Mouse (Mus musculus): ENCODE data around the gene Cdc27.
"Not testable (repeated sequence)": the region's sequence is repeated elsewhere in the genome, so short reads cannot be mapped to it uniquely, and the experiment has no call there.

Gene Cdc27

DNA sequence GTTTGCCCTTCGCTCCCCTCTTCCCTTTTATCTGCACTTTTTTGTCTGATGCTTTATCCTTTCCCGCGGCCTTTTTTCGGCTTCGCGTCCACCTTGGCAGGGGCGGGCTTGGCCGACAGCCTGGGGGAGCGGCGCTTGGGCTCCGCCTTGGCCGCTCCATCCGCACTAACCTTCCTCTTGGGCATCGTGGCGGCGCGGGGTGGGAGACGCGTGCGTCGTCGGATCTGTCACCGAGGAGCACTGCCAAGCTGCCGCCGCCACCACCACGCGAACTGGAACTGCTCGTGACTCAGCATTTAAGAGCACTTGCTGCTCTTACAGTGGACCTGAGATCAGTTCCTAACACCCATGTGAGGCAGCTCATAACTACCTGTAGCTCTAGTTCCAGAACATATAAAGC, 21.0 kb upstream of the Cdc27 start:
- peak; percentile 20 to 23 for DNase-seq (ENCODE audit: low spot score in 2 of 2)

DNA sequence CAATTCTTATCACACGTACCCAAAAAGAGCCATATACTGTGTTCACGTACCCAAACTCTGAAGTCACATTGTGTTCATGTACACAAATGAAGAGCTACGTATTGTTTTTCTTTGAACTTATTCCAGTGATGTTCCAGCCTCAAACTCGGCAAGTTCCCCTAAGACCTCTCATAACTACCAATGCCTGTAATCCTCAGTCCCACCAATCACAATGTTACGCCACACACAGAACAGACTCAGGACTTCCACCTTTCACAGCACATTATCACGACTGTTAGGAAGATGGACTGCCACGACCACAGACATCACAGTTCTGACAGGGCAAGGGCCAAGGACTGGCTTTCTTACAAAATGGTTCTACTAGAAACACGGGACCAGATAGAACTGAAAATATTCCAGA, 20.1 kb upstream of the Cdc27 start:
- not testable (repeated sequence) for DNase-seq (ENCODE audit: low spot score in 2 of 2)

DNA sequence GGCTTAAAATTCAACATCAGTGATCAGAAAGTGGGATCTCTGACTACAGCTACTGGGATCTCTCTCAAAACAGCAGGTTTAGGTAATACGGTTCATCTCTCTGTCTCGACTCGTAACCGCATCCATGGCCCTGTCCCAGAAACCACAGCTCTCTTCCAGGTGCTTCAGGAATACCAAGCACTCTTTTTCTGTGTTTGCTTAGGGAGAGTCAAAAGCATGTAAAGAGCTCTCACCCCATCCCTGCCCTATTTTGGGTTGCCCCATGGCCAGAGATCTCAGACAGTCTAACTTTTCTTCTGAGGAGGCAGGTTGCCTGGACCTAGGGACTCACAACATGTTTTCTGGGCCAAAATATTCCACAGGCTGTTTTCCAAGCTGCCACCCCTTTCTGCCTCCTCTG, 17.9 kb upstream of the Cdc27 start:
- no peak for DNase-seq (ENCODE audit: low spot score in 2 of 2)

DNA sequence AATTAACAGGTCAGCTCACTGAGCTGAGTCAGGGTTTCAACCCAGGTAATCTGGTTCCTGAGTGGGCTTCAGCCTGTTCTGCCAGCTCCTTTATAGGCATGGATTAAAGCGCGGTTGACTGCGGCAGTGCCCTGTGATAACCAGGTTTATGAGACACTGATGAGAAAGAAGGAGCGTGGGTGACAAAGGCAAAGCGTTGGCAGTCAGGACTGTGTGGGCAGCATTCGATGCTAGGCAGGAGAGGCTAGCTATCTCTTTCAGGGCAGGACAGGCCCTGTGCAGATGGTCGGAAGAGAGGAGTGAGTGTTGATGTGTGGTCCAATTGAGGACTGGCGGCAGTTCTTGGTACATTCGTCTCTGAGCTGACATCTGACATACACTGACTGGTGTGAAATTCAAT, 17.3 kb upstream of the Cdc27 start:
- no peak for DNase-seq (ENCODE audit: low spot score in 2 of 2)

DNA sequence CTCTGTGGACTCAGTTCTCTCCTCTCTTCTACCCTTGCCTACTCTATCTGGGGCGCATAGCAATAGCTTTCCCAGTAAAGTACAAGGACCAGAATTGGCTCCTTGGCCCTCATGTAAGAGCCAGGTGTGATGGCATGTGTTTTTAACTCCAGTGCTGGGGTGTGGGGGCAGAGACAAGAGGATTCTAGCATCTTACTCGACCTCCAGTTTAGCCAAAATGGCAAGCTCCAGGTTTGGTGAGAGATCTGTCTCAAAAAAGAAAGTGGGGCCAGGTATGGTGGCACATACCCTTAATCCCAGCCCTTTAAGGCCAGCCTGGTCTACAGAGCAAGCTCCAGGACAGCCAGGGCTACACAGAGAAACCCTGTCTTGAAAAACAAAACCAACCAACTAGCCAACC, 16.4 kb upstream of the Cdc27 start:
- DNase-seq (ENCODE audit: low spot score in 2 of 2) = no peak

DNA sequence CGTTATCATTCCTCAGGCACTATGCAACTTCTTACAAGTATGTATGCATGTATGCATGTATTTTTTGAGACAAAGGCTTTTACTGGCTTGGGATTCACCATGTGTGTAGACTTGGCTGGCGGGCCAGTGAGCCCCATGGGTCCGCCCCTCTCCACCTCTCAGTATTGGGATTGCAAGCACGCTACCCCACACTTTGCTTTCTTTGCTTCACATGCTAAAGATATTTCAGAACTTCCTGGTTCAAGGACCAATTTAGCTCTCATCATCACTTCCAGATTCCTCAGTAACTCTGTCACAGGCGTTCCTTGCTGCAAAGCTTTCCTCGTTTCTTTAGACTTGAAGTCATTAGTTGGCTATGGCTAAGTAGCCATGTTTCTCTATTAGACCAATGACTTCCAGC, 15.7 kb upstream of the Cdc27 start:
- DNase-seq (ENCODE audit: low spot score in 2 of 2) = no peak

DNA sequence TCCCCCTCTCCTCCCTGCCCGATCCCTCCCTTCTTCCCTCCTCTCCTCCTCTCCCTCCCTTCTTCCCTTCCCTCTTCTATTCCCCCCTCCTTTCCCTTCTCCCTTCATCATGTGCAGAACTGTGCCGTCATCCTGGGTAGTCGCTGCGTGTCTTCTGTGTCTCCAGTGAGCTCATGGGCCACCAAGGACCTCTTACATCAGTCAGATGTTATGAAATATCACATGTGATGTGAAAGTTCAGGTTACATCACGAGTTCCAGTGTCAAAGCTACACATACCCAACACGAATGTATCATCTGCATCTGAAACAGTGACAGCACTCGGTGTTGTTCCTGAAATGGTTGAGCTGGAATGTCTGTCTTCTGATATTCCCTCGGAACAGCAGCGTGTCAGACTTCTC, 14.8 kb upstream of the Cdc27 start:
- no peak for DNase-seq (ENCODE audit: low spot score in 2 of 2)

DNA sequence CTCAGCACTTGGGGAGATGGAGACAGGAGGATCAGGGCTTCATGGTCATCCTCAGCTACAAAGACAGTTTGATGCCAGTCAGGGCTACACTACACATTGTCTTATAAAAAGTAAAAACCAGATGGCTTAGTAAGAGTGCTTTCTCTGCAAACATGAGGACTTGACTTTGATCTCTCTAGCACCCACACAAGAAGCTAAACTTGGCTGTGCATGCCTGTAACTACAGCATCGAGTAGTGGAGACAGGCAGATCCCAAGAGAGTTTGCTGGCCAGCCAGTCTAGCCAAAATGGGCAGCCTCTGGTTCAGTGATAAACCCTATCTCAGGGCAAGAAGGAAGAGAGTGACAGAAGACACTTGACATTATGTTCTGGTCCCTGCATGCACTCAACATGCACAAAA, 13.1 kb upstream of the Cdc27 start:
- DNase-seq (ENCODE audit: low spot score in 2 of 2) = no peak

DNA sequence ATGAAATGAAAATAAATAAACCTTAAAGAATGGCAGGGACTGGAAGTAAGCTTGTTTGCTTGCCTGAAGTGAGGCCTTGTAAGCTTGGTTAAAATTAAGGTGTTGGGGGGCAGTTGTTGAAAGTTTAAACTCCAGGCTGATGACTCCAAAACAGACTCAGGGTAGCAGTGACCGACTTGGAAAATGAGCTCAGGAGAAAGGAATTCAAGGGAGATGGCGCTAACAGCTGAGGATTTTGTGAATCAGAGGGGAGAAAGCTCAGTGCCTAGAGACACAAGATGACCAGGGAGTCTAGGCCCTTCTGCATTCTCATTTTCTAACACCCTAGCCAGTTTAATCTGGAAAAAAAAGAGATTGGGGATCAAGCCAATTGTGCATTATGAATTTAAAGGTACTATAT, 10.6 kb upstream of the Cdc27 start:
- DNase-seq (ENCODE audit: low spot score in 2 of 2) = no peak

DNA sequence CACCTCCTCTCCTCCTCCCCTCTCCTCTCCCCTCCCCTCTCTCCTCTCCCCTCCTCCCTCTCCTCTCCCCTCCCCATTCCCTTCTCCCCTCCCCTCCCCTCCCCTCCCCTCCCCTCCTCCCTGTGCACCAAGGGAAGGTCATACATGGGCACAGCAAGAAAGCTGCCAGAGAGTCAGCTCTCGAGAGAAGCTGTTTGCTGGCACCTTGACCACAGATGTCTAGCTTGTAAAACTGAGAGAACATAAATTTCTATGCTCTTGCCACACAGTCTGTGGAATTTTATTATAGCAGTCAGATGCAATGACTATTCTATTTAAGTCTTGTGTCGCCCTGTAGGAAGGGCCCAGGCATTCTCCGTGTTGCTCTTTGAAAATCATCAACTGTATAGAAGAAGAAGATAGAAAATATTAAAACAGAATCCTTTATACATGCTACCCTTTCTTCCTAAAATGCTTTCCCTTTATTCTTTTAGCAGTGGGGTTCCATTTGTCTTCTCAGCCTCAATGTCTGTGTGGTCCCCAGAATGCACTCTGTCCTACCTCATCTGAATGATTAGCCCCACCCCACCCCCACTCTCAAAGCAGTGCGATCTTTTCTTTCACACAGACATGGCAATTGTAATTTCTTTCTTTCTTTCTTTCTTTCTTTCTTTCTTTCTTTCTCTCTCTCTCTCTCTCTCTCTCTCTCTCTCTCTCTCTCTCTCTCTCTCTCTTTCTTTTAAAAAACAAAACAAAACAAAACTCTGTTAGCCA, 8.4 kb upstream of the Cdc27 start:
- no peak for DNase-seq (ENCODE audit: low spot score in 2 of 2)

DNA sequence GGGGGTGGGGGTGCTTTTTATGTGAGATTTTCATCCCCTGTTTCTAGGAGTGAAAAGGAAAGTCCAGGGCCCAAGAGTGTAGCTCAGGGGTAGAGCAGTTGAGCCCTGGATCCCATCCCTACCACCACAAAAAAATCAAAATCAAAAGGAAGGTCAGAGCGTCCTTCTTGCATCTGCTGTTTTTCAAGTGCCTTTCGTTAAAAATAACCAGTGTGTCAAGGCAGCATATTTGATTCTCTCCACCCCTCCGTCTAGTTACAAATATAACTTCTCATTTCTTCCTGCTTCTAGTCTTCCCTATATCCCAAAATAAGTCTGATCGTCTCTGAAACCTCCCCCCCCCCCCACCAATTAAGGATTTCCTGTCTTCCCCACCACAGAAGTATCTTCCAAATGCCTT, 7.6 kb upstream of the Cdc27 start:
- no peak for DNase-seq (ENCODE audit: low spot score in 2 of 2)

DNA sequence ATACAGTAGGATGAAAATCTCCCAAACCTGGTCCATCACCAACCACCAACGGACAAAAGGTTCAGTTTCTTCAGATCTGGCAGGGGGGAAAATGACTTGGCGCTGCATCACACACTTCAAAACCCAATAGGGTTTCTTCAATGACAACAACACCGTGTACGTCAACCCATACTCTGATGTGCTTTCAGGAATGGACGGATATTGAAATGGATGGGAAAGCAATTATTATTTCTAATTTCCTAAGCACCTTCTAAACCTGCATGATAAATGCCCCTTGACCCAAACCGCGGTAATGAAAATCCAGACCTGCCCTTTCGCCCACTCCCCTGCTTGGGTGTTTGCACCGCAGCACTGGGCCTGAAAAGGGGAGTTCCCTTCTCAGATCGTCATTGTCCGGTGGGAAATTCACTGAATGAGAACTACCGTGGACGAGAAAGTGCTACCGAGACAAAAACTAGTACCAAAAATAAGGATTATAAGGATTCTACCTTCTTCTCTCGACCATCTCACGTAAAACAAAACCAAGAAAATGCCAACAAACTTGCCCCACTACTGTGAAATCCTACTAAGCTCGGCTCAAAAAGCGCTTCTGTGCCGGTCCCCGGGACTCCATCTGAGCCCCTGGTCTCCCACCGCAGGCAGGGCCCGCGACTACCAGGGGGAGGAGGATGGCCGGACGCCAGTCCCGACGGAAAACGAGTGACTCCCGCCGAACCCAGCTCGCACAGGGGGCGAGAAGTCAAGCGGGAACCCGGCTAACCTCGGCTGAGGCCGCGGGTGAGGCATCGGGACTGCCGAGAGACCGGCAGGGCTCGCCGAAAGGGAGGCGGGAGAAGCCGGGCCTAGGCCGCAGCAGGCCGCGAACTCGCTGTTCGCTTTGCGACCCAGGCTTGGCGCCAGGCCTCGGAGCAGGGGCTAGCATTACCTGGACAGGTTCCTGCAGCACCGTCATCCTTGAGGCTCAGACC, 698 bp downstream of the Cdc27 start:
- DNase-seq (ENCODE audit: low spot score in 2 of 2) = peak; percentile 51 to 63

DNA sequence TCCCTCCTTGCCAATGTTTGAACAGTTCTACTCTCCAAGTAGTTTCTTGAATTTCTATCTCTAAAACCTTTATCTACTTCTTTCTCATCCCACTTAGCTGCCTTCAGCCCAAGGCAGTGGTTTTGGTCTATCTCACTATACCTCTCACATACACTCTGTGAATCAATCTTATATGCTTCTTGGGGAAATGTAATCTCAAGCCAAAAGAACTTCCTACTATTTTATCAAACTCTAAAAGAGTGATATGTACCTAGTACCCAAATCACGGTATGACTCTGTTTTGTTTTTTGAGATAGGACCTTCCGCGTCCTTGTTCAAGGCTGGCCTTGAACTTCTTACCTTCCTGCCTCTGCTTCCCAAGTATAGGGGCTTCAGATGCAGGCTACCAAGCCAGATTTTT, 2.9 kb downstream of the Cdc27 start:
- DNase-seq (ENCODE audit: low spot score in 2 of 2) = no peak

DNA sequence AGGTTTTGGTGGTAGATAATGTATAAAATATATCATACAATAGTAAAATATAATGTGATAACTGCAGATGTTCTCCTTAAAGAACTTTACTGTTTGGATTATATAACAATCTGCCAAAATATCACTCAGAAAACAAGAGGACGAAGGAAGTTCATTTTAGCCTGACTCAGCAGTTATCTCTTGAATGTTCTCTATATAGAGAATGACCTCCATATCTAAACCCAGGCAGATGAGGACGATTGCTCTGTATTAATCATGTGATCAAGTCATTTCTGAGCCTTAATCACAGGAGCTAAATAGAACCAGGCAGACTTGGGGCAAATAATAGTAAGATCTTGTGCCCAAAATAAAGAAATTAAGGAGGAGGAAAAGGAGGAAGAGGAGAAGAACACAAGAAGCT, 5.9 kb downstream of the Cdc27 start:
- no peak for DNase-seq (ENCODE audit: low spot score in 2 of 2)

DNA sequence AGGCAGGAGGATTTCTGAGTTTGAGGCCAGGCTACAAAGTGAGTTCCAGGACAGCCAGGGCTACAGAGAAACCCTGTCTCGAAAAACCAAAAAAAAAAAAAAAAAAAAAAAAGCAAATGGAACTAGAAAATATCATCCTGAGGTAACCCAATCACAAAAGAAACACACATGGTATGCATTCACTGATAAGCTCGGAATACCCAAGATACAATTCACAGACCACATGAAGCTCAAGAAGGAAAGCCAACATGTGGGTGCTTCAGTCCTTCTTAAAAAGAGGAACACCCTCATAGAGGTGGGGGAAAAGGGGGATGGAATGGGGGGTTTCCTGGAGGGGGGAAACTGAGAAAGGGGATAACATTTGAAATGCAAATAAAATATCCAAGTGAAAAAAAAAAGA, 7.1 kb downstream of the Cdc27 start:
- DNase-seq (ENCODE audit: low spot score in 2 of 2) = not testable (repeated sequence)

DNA sequence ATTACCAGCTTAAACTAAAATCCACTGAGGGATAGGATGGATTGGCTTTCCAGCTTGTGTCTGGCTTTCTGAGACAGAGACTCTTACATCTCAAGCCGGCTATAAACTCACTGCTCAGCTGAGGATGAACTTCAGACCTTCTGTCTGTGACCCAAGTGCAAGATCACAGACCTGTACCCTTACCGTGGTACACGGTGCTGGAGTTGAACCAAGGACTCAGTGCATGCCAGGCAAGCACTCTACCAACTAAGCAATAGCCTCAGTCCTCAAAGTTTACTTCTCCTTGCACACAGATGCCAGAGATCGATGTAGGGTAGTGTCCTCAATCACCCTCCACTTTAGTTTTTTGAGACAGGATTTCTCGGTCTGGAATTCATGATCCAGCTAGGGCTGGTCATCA, 10.6 kb downstream of the Cdc27 start:
- DNase-seq (ENCODE audit: low spot score in 2 of 2) = no peak

DNA sequence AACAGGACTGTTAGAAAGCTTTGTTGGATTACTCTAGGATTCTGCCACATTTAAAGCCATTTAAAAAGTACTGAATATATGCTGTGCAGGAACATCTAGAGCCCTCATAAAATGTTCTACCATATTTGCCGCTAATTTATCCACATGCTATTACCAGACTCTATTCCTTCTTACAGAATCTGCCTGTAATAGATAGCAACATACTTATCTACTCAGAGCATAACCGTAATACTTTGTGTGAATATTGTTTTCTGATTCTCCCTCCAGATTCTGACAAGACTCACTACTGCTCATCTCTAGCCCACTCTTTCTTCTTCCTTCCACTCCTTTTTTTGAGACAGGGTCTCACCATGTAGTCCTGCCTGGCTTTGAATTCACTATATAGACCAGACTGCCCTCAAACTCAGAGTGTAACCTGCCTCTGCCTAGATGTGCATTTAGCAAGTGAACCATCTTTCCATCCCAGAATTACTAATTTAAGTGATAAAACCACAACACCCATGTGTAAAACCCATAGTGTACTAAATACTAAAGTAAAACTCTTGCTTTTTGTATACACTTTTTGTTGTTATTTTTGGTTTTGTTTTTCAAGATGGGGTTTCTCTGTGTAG, 12.4 kb downstream of the Cdc27 start:
- DNase-seq (ENCODE audit: low spot score in 2 of 2) = no peak

DNA sequence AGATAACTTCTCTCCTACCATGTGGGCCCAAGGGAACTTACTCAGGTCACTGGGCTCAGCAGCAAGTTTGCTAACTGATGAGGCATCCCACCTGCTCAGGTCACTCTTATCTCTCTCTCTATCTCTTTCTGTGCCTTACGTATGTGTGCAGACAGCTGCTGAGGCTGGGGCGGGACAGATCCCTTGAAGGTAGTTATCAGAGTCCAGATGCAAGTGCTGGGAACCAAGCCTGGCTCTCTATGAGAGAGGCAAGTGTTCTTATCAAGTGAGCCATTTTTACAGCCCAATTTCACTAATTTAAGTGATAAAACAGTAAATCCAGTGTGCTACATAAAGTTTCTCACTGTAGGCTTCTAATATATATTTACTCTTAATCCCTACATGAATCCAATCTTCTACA, 13.6 kb downstream of the Cdc27 start:
- no peak for DNase-seq (ENCODE audit: low spot score in 2 of 2)

DNA sequence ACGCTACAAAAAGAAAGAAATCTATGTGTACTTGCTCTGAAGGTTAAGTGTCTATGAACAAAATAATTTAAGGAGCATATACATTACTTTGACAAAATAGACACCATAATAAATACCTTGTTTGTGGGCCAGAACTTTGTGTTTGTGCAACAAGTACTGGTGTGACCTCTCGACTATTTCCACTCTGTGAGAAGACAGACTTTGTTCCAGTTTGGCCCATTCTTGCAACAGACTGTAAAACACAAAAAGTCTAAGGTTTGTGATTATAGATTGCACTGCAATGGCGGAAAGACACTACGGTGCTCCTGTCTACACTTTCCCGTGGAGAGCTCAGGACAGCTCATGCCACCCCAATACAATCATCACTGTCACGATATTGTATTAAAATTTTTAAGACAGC, 24.5 kb downstream of the Cdc27 start:
- no peak for DNase-seq (ENCODE audit: low spot score in 2 of 2)

DNA sequence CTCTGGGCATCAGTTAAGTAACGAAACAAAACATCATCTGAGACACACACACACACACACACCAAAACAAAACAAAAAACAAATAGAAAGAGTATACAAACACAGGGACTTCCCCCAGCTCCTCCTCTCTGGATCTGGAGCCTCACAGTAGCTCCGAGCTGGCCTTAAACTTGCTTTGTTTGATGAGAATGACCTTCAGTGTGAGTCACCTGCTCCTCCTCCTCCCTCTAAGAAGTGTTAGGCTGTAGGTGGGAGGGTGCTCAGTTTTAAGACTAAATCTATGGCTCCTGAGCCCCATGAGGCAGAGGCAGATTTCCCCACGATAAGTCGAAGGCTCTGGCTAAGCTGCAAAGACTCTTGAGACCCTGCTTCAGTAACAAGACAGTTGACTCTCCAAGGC, 38.0 kb downstream of the Cdc27 start:
- no peak for DNase-seq (ENCODE audit: low spot score in 2 of 2)

DNA sequence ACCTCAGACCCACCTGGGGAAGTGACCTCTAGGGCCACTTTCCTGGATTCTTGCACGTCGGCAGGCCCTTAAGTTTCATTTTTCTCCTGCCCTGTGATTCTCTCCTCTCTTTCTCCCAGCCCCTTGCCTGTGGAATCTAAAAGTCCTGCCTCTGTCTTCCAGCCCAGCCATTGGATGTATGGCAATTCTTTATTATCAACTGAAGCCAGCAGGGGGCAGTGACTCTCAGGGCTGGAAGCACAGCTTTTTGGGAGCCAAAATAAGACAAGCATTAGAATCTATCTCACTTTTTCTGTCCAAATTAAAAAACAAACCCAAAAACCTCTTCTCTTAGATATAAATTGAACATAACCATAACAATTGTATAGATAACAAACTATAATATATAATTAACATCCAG, 39.8 kb downstream of the Cdc27 start:
- peak in 1 of 2 experiments; percentile 11 for DNase-seq (ENCODE audit: low spot score in 2 of 2)

DNA sequence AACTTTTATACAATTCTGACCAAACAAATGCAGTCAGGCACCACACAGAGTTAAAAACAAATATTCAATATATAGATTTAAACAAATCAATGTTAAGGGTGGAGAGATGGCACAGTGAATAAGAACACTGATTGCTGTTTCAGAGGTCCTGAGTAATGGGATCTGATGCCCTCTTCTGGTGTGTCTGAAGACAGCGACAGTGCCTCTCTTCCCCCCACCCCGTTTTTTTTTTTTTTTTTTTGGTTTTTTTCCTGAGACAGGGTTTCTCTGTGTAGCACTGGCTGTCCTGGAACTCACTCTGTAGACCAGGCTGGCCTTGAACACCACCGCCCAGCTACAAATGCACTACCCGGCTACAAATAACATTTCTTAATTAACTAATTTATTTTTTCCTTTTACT, 42.0 kb downstream of the Cdc27 start:
- no peak for DNase-seq (ENCODE audit: low spot score in 2 of 2)

DNA sequence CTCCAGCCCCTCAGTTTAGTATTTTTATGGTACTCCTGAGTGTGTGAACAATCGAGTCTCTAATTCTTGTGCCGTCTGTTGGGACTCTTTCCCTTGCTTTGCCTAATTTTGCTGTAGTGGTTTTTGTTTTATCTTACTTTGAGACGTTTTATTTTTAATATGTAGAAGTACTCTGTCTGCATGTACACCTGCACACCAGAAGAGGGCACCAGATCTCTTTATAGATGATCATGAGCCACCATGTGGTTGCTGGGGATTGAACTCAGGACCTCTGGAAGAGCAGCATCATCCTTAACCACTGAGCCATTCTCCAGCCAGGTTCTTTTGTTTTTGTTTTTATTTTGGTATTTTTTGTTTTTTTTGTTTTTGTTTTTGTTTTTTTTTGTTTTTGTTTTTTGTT, 62.1 kb downstream of the Cdc27 start:
- DNase-seq (ENCODE audit: low spot score in 2 of 2) = no peak

Measured in natural killer cell, adult 2 months (primary cell).